21 mouse cellular contexts compared by ENCODE assay signal in genomic region chr8:12644341-12644740, GRCm38 (mm10). TPM values are rescaled to one million over a fixed set of nuclear protein-coding genes. Genes with fewer than 3 reads are reported as not detected.
DNase-seq lines count a peak whose midpoint lies in the region; ATAC-seq and TF ChIP-seq lines count a peak whose summit lies in the region.
"Had no signal": no experiment of that assay in that cellular context is flagged by ENCODE, and none has a peak within 500 bp of the region (broad histone marks: within the 10 kb centered on the region; RNA-seq: fewer than 3 reads in every experiment).

No protein-coding gene starts in this region.

- H3K79me2 ChIP-seq in MEL (ENCODE audit: control insufficient read depth, insufficient read depth, low read length, poor library complexity): no peaks in the 10 kb centered on the region

- no peaks in the 10 kb centered on the region for H3K9me3 ChIP-seq in MEL (replicated peaks; ENCODE audit: insufficient read depth, low read length)
- H3K9me3 ChIP-seq in liver, embryonic 14.5 days (ENCODE audit: control insufficient read depth, low read length): no peaks in the 10 kb centered on the region
- H3K9me3 ChIP-seq in neural tube, embryonic 15.5 days (replicated peaks): no peaks in the 10 kb centered on the region
- H3K9me3 ChIP-seq: embryonic facial prominence, embryonic 15.5 days; forebrain, embryonic 10.5 days; forebrain, embryonic 15.5 days; heart, embryonic 10.5 days; hindbrain, embryonic 13.5 days had no signal

- H3K36me3 ChIP-seq in MEL (ENCODE audit: control insufficient read depth in 1 of 2, insufficient read depth in 2 of 2, low read length in 2 of 2): peaks cover 2 to 6% of the 10 kb centered on the region in 2 experiments
- H3K36me3 ChIP-seq in liver, embryonic 14.5 days (replicated peaks; ENCODE audit: control insufficient read depth, insufficient read depth, low read depth): peaks cover 57% of the 10 kb centered on the region
- peaks cover 55% of the 10 kb centered on the region for H3K36me3 ChIP-seq in neural tube, embryonic 15.5 days

- no peaks in the 10 kb centered on the region for H3K27me3 ChIP-seq in MEL (ENCODE audit: control insufficient read depth in 1 of 2, insufficient read depth in 2 of 2, low read length in 2 of 2)
- H3K27me3 ChIP-seq in liver, embryonic 14.5 days (ENCODE audit: control insufficient read depth, insufficient read depth, low read length): no peaks in the 10 kb centered on the region
- no peaks in the 10 kb centered on the region for H3K27me3 ChIP-seq in neural tube, embryonic 15.5 days (replicated peaks)
- H3K27me3 ChIP-seq: embryonic facial prominence, embryonic 15.5 days; forebrain, embryonic 15.5 days; hindbrain, embryonic 13.5 days had no signal

- ATAC-seq in liver, embryonic 14.5 days (ENCODE audit: insufficient read depth): peak; percentile 79
- peak; percentile 73 for ATAC-seq in megakaryocyte progenitor cell, adult 5-6 weeks (replicated peaks; ENCODE audit: poor library complexity)
- ATAC-seq in neural tube, embryonic 15.5 days (ENCODE audit: low FRiP score): no peak
- ATAC-seq: forebrain, embryonic 15.5 days had no signal

- WGBS in liver, embryonic 14.5 days (ENCODE audit: insufficient replicate concordance): 22% methylated on average over 8 of the region's 8 CpGs
- WGBS in neural tube, embryonic 15.5 days: 86% methylated on average over 8 of the region's 8 CpGs

- H3K27ac ChIP-seq in MEL (ENCODE audit: control insufficient read depth, low read depth, low read length): peak overlapping the region; percentile 43; the same call in 1 of the 2 replicates
- no peak overlapping the region for H3K27ac ChIP-seq in liver, embryonic 14.5 days
- H3K27ac ChIP-seq in neural tube, embryonic 15.5 days (replicated peaks): no peak overlapping the region
- H3K27ac ChIP-seq: embryonic facial prominence, embryonic 15.5 days; forebrain, embryonic 10.5 days; forebrain, embryonic 15.5 days; heart, embryonic 10.5 days; hindbrain, embryonic 13.5 days; hindbrain, postnatal 0 days had no signal

- H3K9ac ChIP-seq in MEL (ENCODE audit: control insufficient read depth, low read depth, low read length, poor library complexity, severe bottlenecking): no peak overlapping the region
- H3K9ac ChIP-seq in liver, embryonic 14.5 days (replicated peaks): no peak overlapping the region
- no peak overlapping the region for H3K9ac ChIP-seq in neural tube, embryonic 15.5 days (replicated peaks)
- H3K9ac ChIP-seq: embryonic facial prominence, embryonic 15.5 days; forebrain, embryonic 15.5 days; hindbrain, embryonic 13.5 days had no signal

- peak; percentile 19 to 55; a peak in 3 of 4 replicates for TF ChIP-seq EP300 in MEL (IDR thresholded peaks at IDR 0.05; ENCODE audit: low read depth in 1 of 2, low read length in 2 of 2)
- TF ChIP-seq EP300 in liver, embryonic 14.5 days (IDR thresholded peaks at IDR 0.05; ENCODE audit: low read depth): no peak

- TF ChIP-seq POLR2A in MEL (IDR thresholded peaks at IDR 0.05; ENCODE audit: control insufficient read depth in 1 of 2, insufficient read depth in 1 of 2, low read depth in 1 of 2, low read length in 2 of 2, poor library complexity in 1 of 2): no peak

- H3K4me3 ChIP-seq in MEL (ENCODE audit: control insufficient read depth in 1 of 2, insufficient read depth in 1 of 2, low read depth in 2 of 2, low read length in 2 of 2): no peak overlapping the region
- no peak overlapping the region for H3K4me3 ChIP-seq in liver, embryonic 14.5 days (ENCODE audit: insufficient read depth in 1 of 2, low read depth in 2 of 2, low read length in 2 of 2)
- H3K4me3 ChIP-seq in neural tube, embryonic 15.5 days (replicated peaks): no peak overlapping the region
- H3K4me3 ChIP-seq: embryonic facial prominence, embryonic 15.5 days; erythroblast, embryonic 14.5 days; forebrain, embryonic 10.5 days; forebrain, embryonic 15.5 days; heart, embryonic 10.5 days; hindbrain, embryonic 13.5 days had no signal

- TF ChIP-seq RAD21 in MEL (IDR thresholded peaks at IDR 0.05; ENCODE audit: low read depth, low read length): no peak

- H3K4me1 ChIP-seq in MEL (ENCODE audit: control insufficient read depth in 1 of 2, insufficient read depth in 2 of 2, low read length in 2 of 2): peaks cover 0 to 4% of the 10 kb centered on the region in 2 experiments; a peak in 3 of 4 replicates
- H3K4me1 ChIP-seq in liver, embryonic 14.5 days (replicated peaks; ENCODE audit: control insufficient read depth in 2 of 2, insufficient read depth in 2 of 2, low read length in 1 of 2): peaks cover 0 to 12% of the 10 kb centered on the region in 2 experiments; a peak in 3 of 4 replicates
- H3K4me1 ChIP-seq in neural tube, embryonic 15.5 days: no peaks in the 10 kb centered on the region
- H3K4me1 ChIP-seq: embryonic facial prominence, embryonic 15.5 days; forebrain, embryonic 10.5 days; forebrain, embryonic 15.5 days; hindbrain, embryonic 13.5 days had no signal

- DNase-seq in MEL (ENCODE audit: low read depth, low spot score) (peak; percentile 72), liver (peak; percentile 11)
- peak in 2 of 3 experiments; percentile 7 to 17 for DNase-seq in liver, embryonic 14.5 days (ENCODE audit: low read depth in 3 of 3, low spot score in 3 of 3)
- DNase-seq in cerebellum, adult 11 months: no peak
- no peak for DNase-seq in spleen, adult 12 weeks (ENCODE audit: low spot score)
- DNase-seq: adrenal gland, adult 8-10 months; adrenal gland, postnatal 36 days; cerebellum, adult 8-10 months; cerebellum, postnatal 14 days; embryo, embryonic 11 days; heart, adult 18-20 months; heart, postnatal 10 days had no signal

- H3K4me2 ChIP-seq in liver, embryonic 14.5 days (ENCODE audit: low read depth): 0 out of 2 replicates have a peak overlapping the region, but pooled peaks have one; percentile 14
- H3K4me2 ChIP-seq in neural tube, embryonic 15.5 days: no peak overlapping the region
- H3K4me2 ChIP-seq: embryonic facial prominence, embryonic 15.5 days; forebrain, embryonic 15.5 days; hindbrain, embryonic 13.5 days had no signal

- no peak for TF ChIP-seq CTCF in MEL (IDR thresholded peaks at IDR 0.05 in 2 of 3, conservative IDR thresholded peaks at IDR 0.05 in 1 of 3; ENCODE audit: control insufficient read depth in 1 of 3, insufficient read depth in 1 of 3, low read depth in 2 of 3, low read length in 3 of 3, poor library complexity in 1 of 3, severe bottlenecking in 1 of 3)
- no peak for TF ChIP-seq CTCF in liver, embryonic 14.5 days (IDR thresholded peaks at IDR 0.05; ENCODE audit: low read depth)

TF ChIP-seq in MEL, 35 proteins besides CTCF, POLR2A, EP300 and RAD21:
- TF ChIP-seq SIN3A (IDR thresholded peaks at IDR 0.05; ENCODE audit: low read length): peak; percentile 23; the same call in 1 of the 2 replicates
- peak; percentile 61 for TF ChIP-seq NRF1 (IDR thresholded peaks at IDR 0.05; ENCODE audit: insufficient read depth, low read depth, low read length, poor library complexity, severe bottlenecking)
- peak; percentile 41 for TF ChIP-seq TAL1 (IDR thresholded peaks at IDR 0.05; ENCODE audit: low read length)
- no peak for TF ChIP-seq MAFK (IDR thresholded peaks at IDR 0.05; ENCODE audit: borderline replicate concordance, low read depth, low read length)
- peak; percentile 68 for TF ChIP-seq GATA1 (IDR thresholded peaks at IDR 0.05; ENCODE audit: low read depth, low read length)

RNA-seq across cellular contexts. Expression of gene Tubgcp3, which starts 27.7 kb away (rescaled TPM):
- 39.2 and 43.6 TPM in 2 replicates for total RNA-seq in MEL (2012; rRNA removed)
- polyA plus RNA-seq in MEL (2012; ENCODE audit: insufficient read depth in 1 of 2, insufficient read length in 2 of 2, low read depth in 1 of 2, low replicate concordance in 2 of 2, missing spikeins in 1 of 2): 10 to 100 TPM; 60.2 to 87.7 TPM
- polyA plus RNA-seq in liver, embryonic 14.5 days (2012; rRNA removed): 39.4 and 39.8 TPM in 2 replicates
- polyA plus RNA-seq in liver, embryonic 14.5 days (2014; fragmentation: Nextera tagmentation; extraction: Ambion mirVana): 26.1 and 31.2 TPM in 2 replicates
- total RNA-seq in megakaryocyte progenitor cell, adult 5-6 weeks (2015): 46.9 and 56.7 TPM in 2 replicates
- 53.9 and 54.7 TPM in 2 replicates for total RNA-seq in megakaryocyte progenitor cell, adult 5-6 weeks (2017)
- polyA plus RNA-seq in neural tube, embryonic 15.5 days (2015; fragmentation: Nextera tagmentation; extraction: Ambion mirVana): 34.7 and 35.0 TPM in 2 replicates

Comparison
In these comparisons a context has a peak if more than half of its experiments do, and no peak if none do; other contexts are left out.
1. DNase-seq: peak in MEL (single experiment), liver (single experiment) and liver, embryonic 14.5 days (2 of 3); none in cerebellum, adult 11 months (single experiment) and spleen, adult 12 weeks (single experiment).